Mouse (Mus musculus): ENCODE measurements around the gene Pik3ap1. TPM values are rescaled to one million over a fixed set of nuclear protein-coding genes. Genes with fewer than 3 reads are reported as not detected.

The Pik3ap1 gene
- 21.7 TPM for polyA plus RNA-seq (2017; shearing (Covaris generic))

GRCm38 (mm10) chr19:41384922-41385508 lies at the start of gene Pik3ap1:
Pik3ap1 (minus strand) TSS chr19:41385102.

GRCm38 (mm10) chr19:41263630-41264295 lies 121.1 kb downstream of the Pik3ap1 start, which contains the start of gene Tm9sf3:
Tm9sf3 (minus strand) TSS chr19:41263997.

Other genes starting within 250 kb of the Pik3ap1 start
- 0.13 TPM for gene Tll2, start 178.3 kb downstream of the Pik3ap1 start, polyA plus RNA-seq (2017; shearing (Covaris generic))
- 254 TPM for gene Tm9sf3, start 121.1 kb downstream of the Pik3ap1 start, polyA plus RNA-seq (2017; shearing (Covaris generic))
- gene Lcor, start 97.5 kb upstream of the Pik3ap1 start, polyA plus RNA-seq (2017; shearing (Covaris generic)): 13.4 TPM
- 7.7 TPM for gene Gm340, start 197.3 kb upstream of the Pik3ap1 start, polyA plus RNA-seq (2017; shearing (Covaris generic))